Mouse (Mus musculus) ES-Bruce4 (cell line): ENCODE results near the gene Kctd2.

Experiments used
- CTCF ChIP-seq: IDR thresholded peaks from one replicate; pipeline ENCODE4 v1.8.1; 2011; ENCODE audit warnings: low read depth, low read length
- POLR2A ChIP-seq: IDR thresholded peaks from one replicate; pipeline ENCODE4 v1.8.1; 2011; ENCODE audit warnings: low read length; ENCODE audit not compliant: insufficient read depth

- TF ChIP-seq POLR2A (no peak), CTCF (no peak)
Observed at GRCm38 (mm10) chr11:115433342-115433741, 13.4 kb downstream of the Kctd2 start.
